Mouse (Mus musculus) adrenal gland, postnatal 14 days (tissue): Measurements from ENCODE around the gene Med29. TPM values are rescaled to one million over a fixed set of nuclear protein-coding genes. Genes with fewer than 3 reads are reported as not detected.
"Not testable (repeated sequence)": the region's sequence is repeated elsewhere in the genome, so short reads cannot be mapped to it uniquely, and the experiment has no call there.

Experiments
- DNase-seq: peaks from one replicate; pipeline ENCODE4 v3.0.0; 2021; ENCODE audit warnings: mixed read lengths
- total RNA-seq: library from RNA; stranded (reverse); gene quantifications from 2 replicates; pipeline ENCODE4 v1.2.3, GENCODE M21; 2021

The Med29 gene
- total RNA-seq, 1 experiment from 2014 or later = 30.5 TPM

DNA sequence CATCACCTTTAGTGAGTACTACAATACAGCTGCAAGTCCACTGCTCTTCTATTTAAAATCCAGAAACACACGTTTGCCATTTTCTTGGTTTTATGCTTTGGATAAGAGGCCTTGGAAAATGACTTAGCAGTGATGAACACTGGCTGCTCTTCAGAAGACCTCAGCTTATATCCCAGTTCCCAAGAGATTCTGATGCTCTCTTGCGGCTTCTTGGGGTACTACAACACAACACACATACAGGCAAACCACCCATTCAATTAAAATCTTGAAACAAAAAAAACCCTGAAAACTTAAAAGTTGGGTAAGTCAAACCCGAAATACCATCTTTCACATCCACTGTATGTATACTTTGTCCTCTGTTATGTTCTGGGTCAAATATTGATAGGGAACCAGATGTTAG lies 5.5 kb upstream of the Med29 start:
- peak; percentile 56 for DNase-seq

DNA sequence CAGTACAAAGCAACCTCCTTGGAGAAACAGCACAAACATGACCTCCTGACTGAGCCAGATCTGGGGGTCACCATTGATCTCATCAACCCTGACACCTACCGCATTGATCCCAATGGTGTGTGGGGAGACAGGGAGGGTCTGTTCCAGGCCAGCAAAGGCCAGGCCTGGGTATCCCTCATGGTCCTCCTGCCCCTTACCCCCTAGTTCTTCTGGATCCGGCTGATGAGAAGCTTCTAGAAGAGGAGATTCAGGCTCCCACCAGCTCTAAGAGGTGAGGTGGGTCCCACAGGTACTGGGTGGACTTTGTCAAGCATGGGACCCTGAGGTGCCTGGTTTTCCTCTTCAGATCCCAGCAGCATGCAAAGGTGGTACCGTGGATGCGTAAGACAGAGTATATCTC lies 2.9 kb upstream of the Med29 start:
- DNase-seq = no peak

DNA sequence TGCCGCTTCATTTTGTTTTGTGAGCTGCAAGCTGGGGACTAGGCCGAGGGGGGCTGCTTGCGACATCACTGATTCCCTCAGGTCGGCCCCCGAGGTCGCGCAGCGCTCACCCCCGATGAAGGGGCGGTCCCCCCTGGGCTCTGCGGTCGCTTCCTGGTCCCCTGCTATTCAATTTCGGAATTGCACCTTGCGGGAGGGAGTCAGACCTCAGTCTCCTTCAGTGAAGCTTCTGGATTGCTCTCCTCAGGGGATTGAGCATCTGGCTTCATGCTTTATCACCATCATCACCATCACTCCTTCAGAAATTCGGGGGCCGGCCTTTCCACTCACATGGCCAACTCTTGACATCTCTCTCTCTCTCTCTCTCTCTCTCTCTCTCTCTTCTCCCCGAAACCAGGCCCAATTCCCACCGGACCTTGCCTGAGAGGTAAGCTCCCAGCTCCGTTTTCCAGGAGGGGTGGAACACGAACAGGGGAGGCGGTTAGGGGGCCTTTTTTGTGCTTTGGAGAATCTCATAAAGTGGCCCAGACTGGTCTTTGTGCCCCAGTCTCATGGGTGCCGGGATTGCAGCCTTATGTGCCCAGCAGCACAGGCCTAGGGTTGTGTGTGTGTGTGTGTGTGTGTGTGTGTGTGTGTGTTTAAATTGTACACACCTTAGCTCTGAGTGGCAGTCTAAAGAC lies 904 bp upstream of the Med29 start:
- peak; percentile 42 for DNase-seq

GRCm38 (mm10) chr7:28390331-28390730 lies 2.2 kb downstream of the Med29 start:
- DNase-seq = no peak

DNA sequence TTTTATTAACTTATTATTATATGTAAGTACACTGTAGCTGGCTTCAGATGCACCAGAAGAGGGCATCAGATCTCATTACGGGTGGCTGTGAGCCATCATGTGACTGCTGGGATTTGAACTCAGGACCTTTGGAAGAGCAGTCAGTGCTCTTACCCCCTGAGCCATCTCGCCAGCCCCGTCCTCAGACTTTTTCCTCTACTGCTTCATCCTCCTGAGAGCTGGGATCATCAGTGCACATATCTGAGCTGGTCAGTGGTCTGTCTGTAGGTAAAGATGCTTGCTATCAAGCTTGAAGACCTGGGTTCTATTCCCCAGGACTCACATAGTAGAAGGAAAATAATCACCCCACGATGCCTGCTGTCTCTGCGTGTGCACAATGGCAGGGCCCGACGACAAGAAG lies 5.1 kb downstream of the Med29 start:
- not testable (repeated sequence) for DNase-seq

GRCm38 (mm10) chr7:28386877-28387276 lies 5.6 kb downstream of the Med29 start:
- not testable (repeated sequence) for DNase-seq

DNA sequence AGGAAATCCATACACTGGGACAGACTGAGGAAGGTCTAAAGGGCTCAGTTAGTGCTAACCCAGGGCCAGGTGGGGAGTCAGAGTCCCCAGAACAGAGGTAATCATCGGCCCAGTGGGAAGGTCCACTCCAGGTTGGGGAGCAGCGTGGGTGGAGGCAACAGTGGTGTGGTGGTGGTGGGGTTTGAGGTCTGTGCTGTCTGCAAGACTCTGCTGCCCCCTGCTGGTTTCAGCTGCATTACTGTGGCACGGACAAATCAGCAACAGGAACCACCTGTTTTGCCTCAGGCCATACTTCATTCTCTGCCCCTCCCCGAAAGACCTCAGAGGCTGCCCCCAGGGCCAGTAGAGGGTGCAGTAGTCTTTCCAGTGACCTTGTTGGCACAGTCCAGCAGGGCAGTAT lies 6.0 kb downstream of the Med29 start:
- DNase-seq = peak; percentile 92

DNA sequence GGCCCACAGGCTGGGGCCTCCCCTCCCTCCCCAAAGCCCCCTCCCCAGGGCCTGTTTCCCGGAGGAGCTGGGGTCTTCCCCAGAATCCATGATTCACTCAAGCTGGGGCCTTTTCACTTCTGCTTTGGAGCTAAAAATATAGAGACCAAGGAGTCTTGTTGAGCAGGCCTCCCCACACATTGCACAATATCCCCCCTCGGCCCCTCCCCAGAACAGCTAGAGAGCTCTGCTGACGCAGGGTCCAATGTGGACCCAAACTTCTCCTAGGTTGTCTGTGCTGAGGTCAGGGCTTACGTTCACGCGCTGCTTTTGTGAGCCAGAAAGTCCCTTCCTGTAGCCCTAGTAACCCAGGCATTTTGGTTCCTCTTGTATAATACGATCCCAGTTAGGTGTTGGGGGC lies 6.5 kb downstream of the Med29 start:
- DNase-seq = no peak

DNA sequence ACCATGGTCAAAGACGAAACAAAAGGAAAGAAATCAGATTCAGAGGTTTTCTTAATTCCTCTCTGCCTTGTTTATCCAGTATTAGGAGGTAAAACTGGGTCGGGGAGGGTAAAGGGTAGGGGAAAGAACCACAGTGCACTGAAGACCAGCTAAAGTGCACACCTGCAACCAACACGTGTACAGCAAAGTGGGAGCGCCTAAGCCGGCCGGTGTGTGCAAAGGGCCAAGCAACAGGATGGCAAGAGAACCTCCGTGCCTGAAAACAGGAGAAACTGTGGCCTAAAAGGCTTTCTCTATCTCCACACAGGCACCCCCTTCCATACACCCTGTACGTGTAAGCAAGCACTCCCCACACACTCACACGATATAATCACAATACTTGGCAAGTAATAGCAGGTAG lies 7.3 kb downstream of the Med29 start:
- DNase-seq = no peak

GRCm38 (mm10) chr7:28384162-28384561 lies 8.3 kb downstream of the Med29 start:
- DNase-seq = no peak

GRCm38 (mm10) chr7:28383606-28384005 lies 8.9 kb downstream of the Med29 start:
- no peak for DNase-seq

GRCm38 (mm10) chr7:28382981-28383396 lies 9.5 kb downstream of the Med29 start:
- peak; percentile 74 for DNase-seq

- no peak for DNase-seq
Measured at GRCm38 (mm10) chr7:28382347-28382951, 10.1 kb downstream of the Med29 start.

GRCm38 (mm10) chr7:28381938-28382337 lies 10.6 kb downstream of the Med29 start:
- DNase-seq = peak; percentile 93

- peak; percentile 94 for DNase-seq
Measured at GRCm38 (mm10) chr7:28381017-28381790, 11.3 kb downstream of the Med29 start.

DNA sequence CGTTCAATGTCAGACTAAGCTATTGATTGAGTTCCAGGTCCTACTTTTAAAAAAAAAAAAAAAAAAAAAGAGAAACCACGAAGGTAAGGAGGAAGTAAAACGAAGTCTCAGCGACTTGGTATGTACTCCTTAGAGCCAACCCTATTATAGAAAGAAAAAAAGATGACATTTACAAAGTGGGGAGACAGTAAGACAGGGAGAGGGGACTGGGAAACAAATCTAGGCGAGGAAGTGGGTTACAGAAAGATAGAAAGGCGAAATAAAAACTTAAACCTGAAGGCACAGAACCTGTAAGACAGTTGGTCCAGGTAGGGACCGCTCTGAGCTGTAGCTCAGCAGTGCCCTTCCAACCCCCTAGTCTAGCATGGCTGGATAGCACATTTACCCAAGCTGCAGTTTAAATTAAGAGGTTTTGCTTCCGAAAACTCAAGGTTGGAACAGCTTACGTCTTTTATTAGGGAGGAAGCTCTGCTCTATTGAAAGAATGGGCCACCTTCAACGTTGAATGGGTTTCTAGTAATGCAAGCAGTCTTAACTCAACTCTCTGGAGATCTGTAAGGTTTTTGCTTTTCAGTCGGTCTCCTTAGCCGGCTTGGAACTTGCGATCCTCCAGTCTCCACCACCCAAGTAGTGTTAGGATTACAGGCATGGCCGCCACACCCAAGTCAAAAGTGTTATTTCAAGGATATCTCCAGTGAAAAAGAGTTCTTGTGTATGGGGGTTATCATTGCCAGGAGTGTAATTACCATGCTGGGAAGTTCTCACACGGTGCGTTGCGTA lies 12.1 kb downstream of the Med29 start, which contains the start of gene Zfp36:
Gene Zfp36 (minus strand): TSS at position 17 of the 780 bp plus-strand sequence.
- DNase-seq = no peak

DNA sequence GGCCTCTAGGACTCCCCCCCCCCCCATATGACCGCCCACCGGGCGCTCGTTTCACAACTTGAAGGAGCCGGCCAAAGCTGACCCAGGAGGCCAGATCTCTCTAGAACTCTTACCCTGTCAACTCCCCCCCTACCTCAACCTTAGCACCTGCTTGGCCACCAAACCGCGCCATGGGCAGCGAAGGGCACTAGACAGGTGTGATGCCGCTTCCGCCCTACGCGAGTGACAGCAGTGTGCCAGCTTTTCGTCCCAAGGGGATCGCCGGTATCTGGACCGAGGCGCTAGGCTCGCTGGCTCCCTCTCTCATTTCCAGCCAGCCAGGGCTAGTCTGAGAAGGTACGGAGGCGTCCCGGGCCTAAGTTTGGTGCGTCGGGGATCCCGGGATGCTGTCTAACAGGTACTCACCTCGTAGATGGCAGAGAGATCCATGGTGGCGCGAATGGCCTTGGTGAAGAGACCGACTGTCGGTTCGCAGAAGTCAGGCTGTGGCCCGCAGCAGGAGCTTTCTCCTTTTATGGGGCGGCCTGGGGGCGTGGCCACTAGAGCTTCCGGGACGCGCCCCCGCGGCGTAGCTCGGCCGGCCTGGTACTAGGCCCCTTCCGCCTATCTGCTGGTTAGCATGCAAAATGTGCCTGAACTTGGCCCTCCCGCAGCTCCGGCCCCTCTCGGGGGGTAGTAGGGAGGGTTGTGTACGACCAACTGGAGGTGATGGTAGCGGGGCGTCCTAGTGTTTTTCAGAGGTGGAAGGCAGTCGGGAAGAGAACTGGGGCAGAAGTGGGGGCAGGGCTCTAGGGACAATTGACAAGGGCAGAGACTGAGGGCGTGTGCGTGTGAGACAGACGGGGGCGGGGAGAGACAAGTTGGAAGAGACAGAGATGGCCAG lies 13.5 kb downstream of the Med29 start:
- peak; percentile 97 for DNase-seq

GRCm38 (mm10) chr7:28378066-28378690 lies 14.3 kb downstream of the Med29 start:
- DNase-seq = peak; percentile 70

DNA sequence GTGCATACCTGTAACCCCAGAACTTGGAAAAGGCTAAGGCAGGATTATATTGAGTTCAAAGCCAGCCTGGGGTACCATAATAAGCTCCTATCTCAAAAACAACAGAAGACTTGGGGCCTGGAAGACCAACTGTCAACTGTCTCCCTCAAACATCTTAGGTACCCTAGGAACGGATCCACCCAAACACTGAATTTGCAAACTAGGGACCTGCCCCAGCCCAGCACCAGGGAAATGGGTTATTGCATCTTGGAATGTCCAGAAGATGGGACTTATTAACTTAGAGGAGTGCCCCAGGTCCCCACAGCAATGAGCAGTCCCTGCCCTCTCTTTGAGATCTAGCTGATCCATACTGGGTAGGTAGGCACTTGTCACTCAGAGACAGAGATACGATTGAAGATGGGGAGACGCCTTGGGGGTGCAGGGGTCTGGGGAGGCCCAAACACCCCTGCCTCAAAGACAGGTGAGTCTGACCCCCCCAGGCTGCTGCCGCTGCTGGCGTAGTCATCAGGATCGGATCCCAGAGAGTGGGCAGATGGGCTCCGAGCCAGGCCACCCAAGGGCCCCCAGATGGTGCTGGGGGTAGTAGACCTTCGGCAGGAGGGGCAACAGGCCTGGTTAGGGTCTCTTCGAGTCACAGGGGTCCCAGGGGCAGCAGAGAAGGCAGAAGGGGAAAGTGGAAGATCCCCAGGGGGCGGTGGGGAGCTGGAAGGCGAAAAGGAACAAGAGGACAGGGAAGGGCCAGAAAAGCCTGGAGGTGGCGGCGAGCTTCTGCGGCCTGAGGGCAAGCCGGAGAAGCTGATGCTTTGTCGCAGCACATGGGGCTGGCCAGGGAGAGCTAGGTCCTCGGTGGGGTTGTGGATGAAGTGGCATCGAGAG lies 15.1 kb downstream of the Med29 start:
- DNase-seq = peak; percentile 37
